Mouse (Mus musculus): ENCODE measurements at regions not wholly inside any gene's neighbourhood (a gene's known extent, or its start where the extent isn't known, plus 50 kb on each side); places are given as distances from the start of the nearest gene placed in this dataset.

DNA sequence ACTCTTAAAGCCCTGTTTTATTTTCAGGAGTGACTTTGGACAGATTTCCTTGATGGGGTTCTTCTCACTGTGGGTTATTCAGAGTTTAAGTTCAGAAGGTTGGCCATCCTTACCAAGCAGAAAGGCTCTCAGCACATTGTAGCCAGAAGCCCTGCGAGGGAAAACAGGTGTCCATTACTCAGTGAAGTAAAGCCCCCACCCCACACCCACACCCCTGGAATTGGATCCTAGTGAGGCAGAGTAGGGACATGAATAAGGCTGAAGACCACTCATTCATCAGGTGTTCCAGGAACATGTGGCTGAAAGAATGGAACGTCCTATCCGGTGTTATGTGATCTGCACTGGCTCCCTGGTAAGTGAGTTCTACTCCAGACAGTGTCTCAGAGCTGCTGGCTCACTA lies 602.3 kb downstream of the Tns3 start:
- 88% methylated on average over 3 of the region's 3 CpGs for WGBS
- Histone ChIP-seq H3K9me3 (no peaks in the 10 kb centered on the region), H3K9ac (no peak overlapping the region), H3K36me3 (no peaks in the 10 kb centered on the region), H3K27ac (no peak overlapping the region), H3K4me2 (no peak overlapping the region), H3K4me1 (replicated peaks) (no peaks in the 10 kb centered on the region), H3K4me3 (no peak overlapping the region), H3K27me3 (no peaks in the 10 kb centered on the region)
- no peak for ATAC-seq (ENCODE audit: low FRiP score)

DNA sequence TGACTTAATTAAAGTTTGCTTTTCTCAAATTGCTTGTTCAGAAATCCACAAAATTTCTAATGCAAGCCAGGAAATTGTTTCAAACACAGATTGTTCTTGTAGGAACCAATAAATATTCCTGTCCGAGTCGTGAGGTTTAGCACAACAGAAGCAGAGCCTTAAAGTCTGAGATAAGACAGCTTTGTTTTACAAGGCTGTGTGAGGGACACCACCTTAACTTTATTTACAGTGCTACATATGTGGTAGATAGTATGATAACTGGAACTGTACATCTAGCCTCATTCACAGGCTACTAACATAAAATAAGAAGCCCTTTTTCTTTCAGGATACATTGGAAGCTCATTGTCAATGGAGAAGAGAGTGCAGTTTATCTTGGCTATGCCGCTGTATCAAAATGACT lies 602.8 kb downstream of the Tns3 start:
- no peaks in the 10 kb centered on the region for H3K27me3 ChIP-seq
- no peak overlapping the region for H3K9ac ChIP-seq
- H3K27ac ChIP-seq: no peak overlapping the region
- 92% methylated on average over 3 of the region's 3 CpGs for WGBS
- no peak overlapping the region for H3K4me2 ChIP-seq
- ATAC-seq (ENCODE audit: low FRiP score): no peak
- H3K4me1 ChIP-seq (replicated peaks): no peaks in the 10 kb centered on the region
- no peaks in the 10 kb centered on the region for H3K9me3 ChIP-seq
- no peak overlapping the region for H3K4me3 ChIP-seq
- no peaks in the 10 kb centered on the region for H3K36me3 ChIP-seq

DNA sequence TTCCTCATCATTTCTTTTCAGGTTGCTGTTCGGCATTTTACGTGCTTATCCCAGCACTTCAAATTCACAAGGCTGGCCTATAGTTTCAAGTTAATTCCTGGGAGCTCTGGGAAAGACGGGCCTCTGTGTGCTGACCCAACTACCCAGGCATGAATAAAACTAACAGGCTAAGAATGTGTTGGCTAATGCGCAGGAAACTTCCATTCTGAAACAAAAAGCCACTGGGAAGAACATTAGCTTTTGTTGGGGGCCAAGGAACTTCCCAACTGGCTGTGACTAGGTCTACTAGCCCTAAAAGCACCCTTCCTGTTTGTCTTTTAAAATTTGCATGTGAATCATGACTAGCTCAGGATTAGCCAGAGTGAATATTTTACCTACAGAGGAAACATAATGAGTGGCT lies 612.8 kb downstream of the Tns3 start:
- no peaks in the 10 kb centered on the region for H3K36me3 ChIP-seq
- H3K9ac ChIP-seq: no peak overlapping the region
- 36% methylated on average over 4 of the region's 4 CpGs for WGBS
- no peak overlapping the region for H3K4me2 ChIP-seq
- H3K27me3 ChIP-seq: no peaks in the 10 kb centered on the region
- no peaks in the 10 kb centered on the region for H3K4me1 ChIP-seq (replicated peaks)
- no peak overlapping the region for H3K27ac ChIP-seq
- H3K9me3 ChIP-seq: no peaks in the 10 kb centered on the region
- no peak overlapping the region for H3K4me3 ChIP-seq
- no peak for ATAC-seq (ENCODE audit: low FRiP score)

DNA sequence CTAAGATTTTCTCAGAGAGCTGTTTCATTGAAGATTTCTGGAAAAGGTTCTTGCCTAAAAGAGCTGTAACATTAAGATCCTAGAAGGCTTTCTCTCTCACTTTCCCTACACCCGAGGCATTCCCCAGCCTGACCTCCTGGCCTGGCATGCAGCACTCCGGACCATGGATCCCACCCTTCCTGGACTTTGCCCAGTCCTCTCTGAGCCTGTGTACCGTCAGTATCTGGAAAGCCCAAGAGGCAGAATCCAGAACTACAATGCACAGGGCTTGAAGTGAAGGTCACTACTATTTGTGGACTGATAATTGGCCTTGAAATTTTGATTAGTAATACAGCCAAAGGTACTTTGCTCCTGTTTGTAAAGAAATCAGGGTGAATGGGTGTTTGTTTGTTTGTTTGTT lies 619.2 kb downstream of the Tns3 start:
- WGBS: 82% methylated on average over 3 of the region's 3 CpGs
- no peak for ATAC-seq (ENCODE audit: low FRiP score)
- Histone ChIP-seq H3K4me1 (replicated peaks) (no peaks in the 10 kb centered on the region), H3K9me3 (no peaks in the 10 kb centered on the region), H3K4me3 (no peak overlapping the region), H3K9ac (no peak overlapping the region), H3K27me3 (no peaks in the 10 kb centered on the region), H3K36me3 (no peaks in the 10 kb centered on the region), H3K4me2 (no peak overlapping the region), H3K27ac (no peak overlapping the region)

DNA sequence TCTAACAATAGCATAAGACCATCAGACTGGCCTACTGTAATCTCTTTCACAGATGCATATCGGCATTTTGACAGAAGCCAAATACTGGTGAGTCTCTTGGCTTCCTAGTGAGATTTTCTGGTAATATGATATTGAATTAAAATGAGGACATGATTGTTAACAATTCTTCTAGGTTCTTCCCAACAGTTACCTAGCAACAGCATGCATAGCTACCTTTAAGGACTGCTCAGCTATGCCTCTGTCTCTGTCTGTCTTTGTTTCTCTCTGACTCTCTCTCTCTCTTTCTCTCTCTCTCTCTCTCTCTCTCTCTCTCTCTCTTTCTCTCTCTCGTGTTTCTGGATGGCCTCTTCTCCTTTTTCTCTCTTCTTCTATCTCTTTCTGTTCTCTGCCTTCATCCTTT lies 634.2 kb downstream of the Tns3 start:
- Histone ChIP-seq H3K9ac (no peak overlapping the region), H3K27me3 (no peaks in the 10 kb centered on the region), H3K9me3 (no peaks in the 10 kb centered on the region), H3K36me3 (no peaks in the 10 kb centered on the region), H3K27ac (no peak overlapping the region), H3K4me3 (no peak overlapping the region), H3K4me2 (no peak overlapping the region), H3K4me1 (replicated peaks) (no peaks in the 10 kb centered on the region)
- WGBS: 56% methylated on average over 2 of the region's 2 CpGs
- ATAC-seq (ENCODE audit: low FRiP score): no peak

DNA sequence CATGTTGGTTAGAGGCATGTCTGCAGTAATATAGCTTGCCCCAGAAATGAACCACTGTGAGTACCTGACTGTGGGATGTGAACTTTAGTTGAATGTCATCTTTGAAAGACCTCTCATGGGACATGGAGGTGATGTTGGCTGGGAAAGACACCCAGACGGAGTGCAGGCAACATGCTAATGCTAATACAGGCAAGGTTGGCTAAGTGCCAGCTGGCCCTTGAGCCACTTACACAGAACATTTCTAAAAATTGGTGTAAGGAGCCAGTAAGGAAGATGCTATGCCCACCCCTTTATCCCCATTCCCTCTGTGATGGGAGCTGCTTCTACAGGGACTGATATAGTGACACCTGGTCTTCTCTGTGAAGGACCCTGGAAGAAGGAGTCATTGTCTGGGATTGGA lies 656.5 kb downstream of the Tns3 start:
- ATAC-seq (ENCODE audit: low FRiP score): no peak
- no peaks in the 10 kb centered on the region for H3K9me3 ChIP-seq
- no peaks in the 10 kb centered on the region for H3K4me1 ChIP-seq (replicated peaks)
- no peak overlapping the region for H3K4me2 ChIP-seq
- H3K36me3 ChIP-seq: no peaks in the 10 kb centered on the region
- H3K27ac ChIP-seq: no peak overlapping the region
- no peaks in the 10 kb centered on the region for H3K27me3 ChIP-seq
- 69% methylated on average over 1 of the region's 1 CpGs for WGBS
- no peak overlapping the region for H3K4me3 ChIP-seq
- H3K9ac ChIP-seq: no peak overlapping the region

DNA sequence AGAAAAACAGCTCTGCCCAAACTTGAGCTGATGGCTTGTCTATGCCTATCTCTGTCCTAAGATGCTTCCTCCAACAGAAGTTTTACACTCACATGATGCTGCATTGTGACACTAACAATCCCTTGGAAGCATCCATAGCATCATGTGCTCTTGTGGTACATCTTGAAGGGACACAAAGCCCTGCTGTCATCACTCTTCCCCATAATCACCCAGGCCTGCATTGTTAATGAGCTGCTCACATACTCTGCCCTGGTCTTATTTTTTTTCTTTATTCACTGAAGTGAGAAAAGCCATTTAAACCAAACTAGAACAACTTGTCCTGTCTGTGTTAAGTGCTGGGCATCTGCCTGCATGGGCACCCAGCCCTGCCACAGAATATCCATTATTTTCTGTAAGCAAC lies 683.3 kb downstream of the Tns3 start:
- Histone ChIP-seq H3K4me2 (no peak overlapping the region), H3K9me3 (no peaks in the 10 kb centered on the region), H3K9ac (no peak overlapping the region), H3K27me3 (no peaks in the 10 kb centered on the region), H3K4me1 (replicated peaks) (no peaks in the 10 kb centered on the region), H3K36me3 (no peaks in the 10 kb centered on the region), H3K4me3 (no peak overlapping the region), H3K27ac (no peak overlapping the region)
- no peak for ATAC-seq (ENCODE audit: low FRiP score)

DNA sequence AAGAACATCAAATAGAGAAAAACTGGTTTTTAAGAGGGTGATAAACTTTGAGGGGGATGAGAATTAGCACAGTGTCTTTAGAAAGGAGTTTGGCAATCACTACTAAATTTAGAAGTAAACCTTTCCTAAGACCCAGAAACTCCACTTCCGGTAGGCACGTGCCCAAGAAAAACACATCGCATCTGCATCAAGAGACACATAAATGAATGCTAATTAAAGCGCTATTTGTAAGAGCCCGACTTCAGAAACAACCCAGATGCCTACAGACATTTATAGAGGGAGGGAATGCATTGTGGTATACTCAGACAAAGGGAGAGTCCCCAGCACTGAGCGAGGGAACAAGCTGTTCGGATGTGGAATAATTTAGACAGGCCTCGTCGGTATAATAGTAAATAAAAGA lies 688.5 kb downstream of the Tns3 start:
- no peak overlapping the region for H3K4me3 ChIP-seq
- no peaks in the 10 kb centered on the region for H3K36me3 ChIP-seq
- no peak overlapping the region for H3K27ac ChIP-seq
- no peaks in the 10 kb centered on the region for H3K9me3 ChIP-seq
- no peaks in the 10 kb centered on the region for H3K27me3 ChIP-seq
- no peaks in the 10 kb centered on the region for H3K4me1 ChIP-seq (replicated peaks)
- WGBS: 36% methylated on average over 9 of the region's 9 CpGs
- no peak overlapping the region for H3K9ac ChIP-seq
- no peak for ATAC-seq (ENCODE audit: low FRiP score)
- H3K4me2 ChIP-seq: no peak overlapping the region

DNA sequence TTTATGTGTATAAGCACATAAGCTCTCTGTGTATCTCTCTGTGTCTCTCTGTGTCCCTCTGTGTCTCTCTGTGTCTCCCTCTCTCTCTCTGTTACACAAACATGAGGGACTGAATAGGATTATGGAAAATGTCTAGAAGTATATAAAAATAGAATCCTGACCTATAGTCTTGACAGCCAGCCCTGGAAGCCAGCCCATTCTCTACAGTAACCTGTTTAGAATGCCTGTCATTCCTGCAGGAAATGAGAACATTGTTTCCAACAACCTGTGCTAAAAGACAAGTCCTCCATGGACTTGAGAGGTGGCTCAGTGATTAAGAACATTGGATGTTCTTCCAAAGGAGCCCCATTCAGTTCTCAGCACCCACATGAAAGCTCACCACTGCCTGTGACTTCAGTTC lies 714.4 kb downstream of the Tns3 start:
- H3K9me3 ChIP-seq: no peaks in the 10 kb centered on the region
- no peaks in the 10 kb centered on the region for H3K27me3 ChIP-seq

DNA sequence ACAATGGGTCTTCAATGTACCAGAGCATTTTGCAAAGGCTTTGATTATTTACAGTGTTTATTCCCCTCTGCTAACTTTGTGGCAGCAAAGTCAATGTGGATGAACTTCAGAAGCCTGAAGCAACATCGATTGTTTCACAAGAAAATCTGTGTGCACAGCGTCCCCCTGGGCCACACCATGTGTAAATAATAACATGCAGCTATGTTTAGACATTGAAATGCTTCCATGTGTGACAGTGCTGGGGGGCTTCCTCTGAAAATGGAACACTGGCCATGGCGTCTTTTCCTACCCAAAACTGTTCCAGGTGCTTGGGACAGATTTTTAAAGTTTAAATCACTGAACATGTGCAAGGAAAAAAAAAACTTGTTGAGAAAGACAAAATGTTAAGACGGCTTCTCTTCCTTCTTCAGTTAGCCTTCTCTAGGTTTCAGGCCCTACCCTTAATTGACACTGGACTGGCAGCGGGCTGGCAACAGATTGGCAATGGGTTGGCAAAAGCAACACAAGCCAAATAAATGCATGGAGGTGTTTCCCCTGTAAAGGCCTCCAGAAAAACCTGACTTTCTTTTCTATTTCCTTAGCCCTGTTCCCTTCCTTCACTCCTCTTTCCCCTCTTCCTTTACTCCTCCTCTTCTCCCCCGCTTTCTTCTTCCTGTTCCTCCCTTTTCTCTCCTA lies 715.0 kb downstream of the Tns3 start:
- no peak overlapping the region for H3K4me3 ChIP-seq
- no peaks in the 10 kb centered on the region for H3K27me3 ChIP-seq
- 80% methylated on average over 6 of the region's 6 CpGs for WGBS
- ATAC-seq (ENCODE audit: low FRiP score): no peak
- H3K4me2 ChIP-seq: no peak overlapping the region
- no peaks in the 10 kb centered on the region for H3K36me3 ChIP-seq
- no peaks in the 10 kb centered on the region for H3K9me3 ChIP-seq
- no peak overlapping the region for H3K27ac ChIP-seq
- H3K9ac ChIP-seq: no peak overlapping the region
- H3K4me1 ChIP-seq (replicated peaks): no peaks in the 10 kb centered on the region

More for the DNA sequence above, 714.4 kb downstream of the Tns3 start:
- Histone ChIP-seq H3K36me3 (no peaks in the 10 kb centered on the region), H3K4me3 (no peak overlapping the region), H3K9ac (no peak overlapping the region), H3K4me1 (replicated peaks) (no peaks in the 10 kb centered on the region), H3K27ac (no peak overlapping the region), H3K4me2 (no peak overlapping the region)
- no peak for ATAC-seq (ENCODE audit: low FRiP score)

DNA sequence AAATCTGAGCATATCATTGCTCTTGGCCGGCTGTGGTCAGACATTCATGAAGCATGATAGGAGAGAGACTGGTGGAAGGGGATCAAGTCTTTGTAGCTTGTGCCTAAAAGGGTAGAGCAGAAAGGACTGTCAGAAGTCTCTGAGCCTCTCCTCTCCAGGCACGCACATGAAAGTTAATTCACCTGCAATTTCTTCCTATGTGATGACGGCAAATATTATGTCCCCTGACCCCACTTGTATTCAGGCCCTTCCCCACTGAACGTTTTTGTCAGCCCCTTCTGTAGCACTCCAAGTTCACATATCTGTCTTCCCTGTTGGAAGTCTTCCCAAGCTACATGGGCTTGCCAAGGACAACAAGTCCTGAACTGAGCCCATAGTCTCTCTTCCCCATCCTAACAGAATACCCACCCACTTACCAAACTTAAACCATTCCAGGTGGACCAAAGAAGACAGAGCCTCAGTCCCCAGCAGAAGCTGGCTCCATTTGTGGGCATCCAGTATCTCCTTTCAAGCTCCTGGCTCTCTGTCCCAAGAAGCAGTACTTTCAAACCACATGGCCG lies 719.3 kb downstream of the Tns3 start:
- WGBS: 86% methylated on average over 5 of the region's 5 CpGs
- no peaks in the 10 kb centered on the region for H3K4me1 ChIP-seq (replicated peaks)
- no peak overlapping the region for H3K9ac ChIP-seq
- H3K27me3 ChIP-seq: no peaks in the 10 kb centered on the region
- no peak overlapping the region for H3K27ac ChIP-seq
- no peak for ATAC-seq (ENCODE audit: low FRiP score)
- no peak overlapping the region for H3K4me3 ChIP-seq
- H3K9me3 ChIP-seq: no peaks in the 10 kb centered on the region
- no peaks in the 10 kb centered on the region for H3K36me3 ChIP-seq
- no peak overlapping the region for H3K4me2 ChIP-seq

DNA sequence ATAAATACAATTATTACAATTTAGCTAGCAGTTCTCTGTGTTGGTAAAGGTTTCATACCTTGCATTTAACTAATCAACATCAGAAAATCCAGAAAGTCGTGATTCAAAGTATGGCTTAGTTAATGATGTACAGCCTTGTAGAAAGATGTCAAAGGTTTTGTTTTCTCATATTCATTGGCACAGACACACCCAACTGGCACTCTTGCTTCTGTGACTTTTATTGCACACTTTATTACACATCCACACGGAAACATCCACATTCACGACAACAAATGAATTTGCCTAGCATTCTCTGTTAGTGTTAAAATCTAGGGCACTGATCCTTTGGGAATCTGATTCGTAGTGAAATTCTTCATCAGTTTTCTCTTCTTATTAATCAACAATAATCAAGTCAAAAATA lies 720.0 kb downstream of the Tns3 start:
- no peaks in the 10 kb centered on the region for H3K36me3 ChIP-seq
- H3K27me3 ChIP-seq: no peaks in the 10 kb centered on the region
- 86% methylated on average over 4 of the region's 4 CpGs for WGBS
- no peak overlapping the region for H3K27ac ChIP-seq
- H3K4me3 ChIP-seq: no peak overlapping the region
- no peak overlapping the region for H3K9ac ChIP-seq
- H3K9me3 ChIP-seq: no peaks in the 10 kb centered on the region
- H3K4me2 ChIP-seq: no peak overlapping the region
- no peak for ATAC-seq (ENCODE audit: low FRiP score)
- H3K4me1 ChIP-seq (replicated peaks): no peaks in the 10 kb centered on the region

DNA sequence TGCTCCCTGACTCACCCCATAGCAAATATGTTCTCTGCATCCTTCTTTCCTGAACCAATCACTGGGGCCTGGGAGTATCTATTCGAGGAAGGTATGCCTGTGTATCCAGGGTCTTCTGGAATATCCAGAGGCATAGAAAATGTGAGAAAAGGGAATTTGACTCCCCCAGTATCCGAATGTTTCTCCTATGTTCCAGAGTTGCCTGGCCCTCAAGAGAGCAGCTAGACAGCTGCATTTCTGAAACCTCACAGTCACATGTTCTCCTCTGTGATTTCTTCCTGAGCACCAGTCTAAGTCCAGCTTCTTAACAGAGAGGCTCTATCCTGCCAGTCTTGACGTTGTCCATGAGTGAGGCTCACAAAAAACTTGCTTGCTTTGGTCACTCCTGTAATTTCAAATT lies 719.9 kb upstream of the Igfbp3 start:
- Histone ChIP-seq H3K27ac (no peak overlapping the region), H3K9me3 (no peaks in the 10 kb centered on the region), H3K36me3 (no peaks in the 10 kb centered on the region), H3K9ac (no peak overlapping the region), H3K4me3 (no peak overlapping the region), H3K4me2 (no peak overlapping the region), H3K4me1 (replicated peaks) (no peaks in the 10 kb centered on the region), H3K27me3 (no peaks in the 10 kb centered on the region)
- 86% methylated on average over 3 of the region's 3 CpGs for WGBS
- ATAC-seq (ENCODE audit: low FRiP score): no peak
